Mouse (Mus musculus) embryonic facial prominence, embryonic 13.5 days (tissue): ENCODE data around the gene Ftsj3. TPM values are rescaled to one million over a fixed set of nuclear protein-coding genes. Genes with fewer than 3 reads are reported as not detected.

ENCODE experiments used
- ATAC-seq: fragments of 200-750 bp; cut with Nextera tagmentation; 2 replicates; pipeline ENCODE4 v1.8.0; 2017; ENCODE audit warnings: low read depth; ENCODE audit not compliant: insufficient number of reproducible peaks, insufficient read depth, low FRiP score, low TSS enrichment
- H3K27ac ChIP-seq: fragments of 300-500 bp; sonication (generic); 2 replicates; pipeline ENCODE4 v1.5.1; 2015; ENCODE audit warnings: moderate library complexity, mild to moderate bottlenecking, inconsistent platforms
- H3K27me3 ChIP-seq: fragments of 300-500 bp; sonication (generic); 2 replicates; pipeline ENCODE4 v1.6.1; 2015; ENCODE audit warnings: mild to moderate bottlenecking, inconsistent platforms
- H3K36me3 ChIP-seq: fragments of 300-500 bp; sonication (generic); 2 replicates; pipeline ENCODE4 v1.6.1; 2015; ENCODE audit warnings: mild to moderate bottlenecking, inconsistent platforms
- H3K4me1 ChIP-seq: fragments of 300-500 bp; sonication (generic); 2 replicates; pipeline ENCODE4 v1.6.1; 2015; ENCODE audit warnings: inconsistent platforms
- H3K4me2 ChIP-seq: fragments of 300-500 bp; sonication (generic); 2 replicates; pipeline ENCODE4 v1.6.1; 2015; ENCODE audit warnings: moderate library complexity, mild to moderate bottlenecking, inconsistent platforms
- H3K4me3 ChIP-seq: fragments of 300-500 bp; sonication (generic); 2 replicates; pipeline ENCODE4 v1.5.1; 2015; ENCODE audit warnings: mild to moderate bottlenecking, inconsistent platforms
- H3K9ac ChIP-seq: fragments of 300-500 bp; sonication (generic); 2 replicates; pipeline ENCODE4 v1.6.1; 2015; ENCODE audit warnings: mild to moderate bottlenecking, inconsistent platforms
- H3K9me3 ChIP-seq: fragments of 300-500 bp; sonication (generic); 2 replicates; pipeline ENCODE4 v1.6.1; 2016; ENCODE audit warnings: inconsistent platforms
- WGBS: fragments of 180-500 bp; shearing (Covaris S2); methylation state at CpG from one replicate; pipeline ENCODE4 v1.1.7; 2015; ENCODE audit warnings: mixed read lengths; 5-methylcytosine and 5-hydroxymethylcytosine counted together
- polyA plus RNA-seq: library from polyadenylated mRNA; unstranded; fragments of >200 nt; fragmentation: Nextera tagmentation; extraction: Ambion mirVana; gene quantifications from 2 replicates; pipeline ENCODE4 v1.2.1, GENCODE M21; 2015

The Ftsj3 gene
- polyA plus RNA-seq, 1 experiment from 2014 or later: 63.0 TPM

- peaks cover 50% of the 10 kb centered on the region for H3K36me3 ChIP-seq
- 0 out of 2 replicates have a peak overlapping the region, but pooled peaks have one; percentile 44 for H3K9ac ChIP-seq
- H3K4me1 ChIP-seq: peaks cover 44% of the 10 kb centered on the region
- H3K27ac ChIP-seq: peak overlapping the region; percentile 78
- no peaks in the 10 kb centered on the region for H3K27me3 ChIP-seq
- ATAC-seq: no peak
- WGBS: 71% methylated on average over 5 of the region's 5 CpGs
- H3K9me3 ChIP-seq: no peaks in the 10 kb centered on the region
- peak overlapping the region; percentile 44 for H3K4me2 ChIP-seq
- no peak overlapping the region for H3K4me3 ChIP-seq
Measured at GRCm38 (mm10) chr11:106267871-106268270, 12.0 kb upstream of the Ftsj3 start.

- WGBS: 78% methylated on average over 15 of the region's 15 CpGs
- H3K4me1 ChIP-seq: peaks cover 44% of the 10 kb centered on the region
- H3K27ac ChIP-seq: peak overlapping the region; percentile 78
- peak overlapping the region; percentile 44; the same call in 1 of the 2 replicates for H3K4me2 ChIP-seq
- H3K36me3 ChIP-seq: peaks cover 55% of the 10 kb centered on the region
- peak overlapping the region; percentile 44; the same call in 1 of the 2 replicates for H3K9ac ChIP-seq
- ATAC-seq: 0 out of 2 replicates have a peak, but pooled peaks have one; percentile 34
- H3K4me3 ChIP-seq: peak overlapping the region; percentile 20; the same call in 1 of the 2 replicates
- no peaks in the 10 kb centered on the region for H3K9me3 ChIP-seq
- no peaks in the 10 kb centered on the region for H3K27me3 ChIP-seq
Measured at GRCm38 (mm10) chr11:106267311-106267852, 11.5 kb upstream of the Ftsj3 start.

- Histone ChIP-seq H3K27me3 (no peaks in the 10 kb centered on the region), H3K4me1 (peaks cover 40% of the 10 kb centered on the region), H3K4me2 (peak overlapping the region; percentile 31; the same call in 1 of the 2 replicates), H3K36me3 (peaks cover 65% of the 10 kb centered on the region), H3K9me3 (no peaks in the 10 kb centered on the region), H3K4me3 (no peak overlapping the region), H3K9ac (no peak overlapping the region), H3K27ac (peak overlapping the region; percentile 78; the same call in 1 of the 2 replicates)
- ATAC-seq: no peak
- 88% methylated on average over 10 of the region's 10 CpGs for WGBS
Measured at GRCm38 (mm10) chr11:106266431-106266830, 10.6 kb upstream of the Ftsj3 start.

- Histone ChIP-seq H3K27me3 (no peaks in the 10 kb centered on the region), H3K4me3 (no peak overlapping the region), H3K36me3 (peaks cover 73% of the 10 kb centered on the region), H3K9ac (no peak overlapping the region), H3K4me2 (no peak overlapping the region), H3K9me3 (no peaks in the 10 kb centered on the region), H3K4me1 (peaks cover 31% of the 10 kb centered on the region), H3K27ac (no peak overlapping the region)
- 92% methylated on average over 4 of the region's 4 CpGs for WGBS
- ATAC-seq: no peak
Measured at GRCm38 (mm10) chr11:106265570-106265969, 9.7 kb upstream of the Ftsj3 start.

- Histone ChIP-seq H3K4me1 (peaks cover 26% of the 10 kb centered on the region), H3K4me2 (no peak overlapping the region), H3K27ac (no peak overlapping the region), H3K4me3 (no peak overlapping the region), H3K9me3 (no peaks in the 10 kb centered on the region), H3K27me3 (no peaks in the 10 kb centered on the region), H3K36me3 (peaks cover 75% of the 10 kb centered on the region), H3K9ac (no peak overlapping the region)
- WGBS: 91% methylated on average over 15 of the region's 15 CpGs
- ATAC-seq: no peak
Measured at GRCm38 (mm10) chr11:106264988-106265387, 9.1 kb upstream of the Ftsj3 start.

GRCm38 (mm10) chr11:106263963-106264362 is 8.1 kb upstream of the Ftsj3 start:
- Histone ChIP-seq H3K9ac (no peak overlapping the region), H3K4me2 (no peak overlapping the region), H3K27me3 (no peaks in the 10 kb centered on the region), H3K27ac (no peak overlapping the region), H3K36me3 (peaks cover 81% of the 10 kb centered on the region), H3K4me1 (peaks cover 18% of the 10 kb centered on the region), H3K4me3 (no peak overlapping the region), H3K9me3 (no peaks in the 10 kb centered on the region)
- ATAC-seq: no peak
- WGBS: 88% methylated on average over 9 of the region's 9 CpGs

- H3K27ac ChIP-seq: no peak overlapping the region
- no peak overlapping the region for H3K9ac ChIP-seq
- no peak overlapping the region for H3K4me3 ChIP-seq
- peaks cover 76% of the 10 kb centered on the region for H3K36me3 ChIP-seq
- no peak overlapping the region for H3K4me2 ChIP-seq
- ATAC-seq: no peak
- 81% methylated on average over 14 of the region's 14 CpGs for WGBS
- no peaks in the 10 kb centered on the region for H3K9me3 ChIP-seq
- H3K27me3 ChIP-seq: no peaks in the 10 kb centered on the region
- H3K4me1 ChIP-seq: peaks cover 12% of the 10 kb centered on the region
Measured at GRCm38 (mm10) chr11:106260826-106261450, 5.1 kb upstream of the Ftsj3 start.

GRCm38 (mm10) chr11:106256775-106257174 is 896 bp upstream of the Ftsj3 start:
- Histone ChIP-seq H3K4me3 (peak overlapping the region; percentile 69), H3K9ac (peak overlapping the region; percentile 83), H3K27ac (0 out of 2 replicates have a peak overlapping the region, but pooled peaks have one; percentile 78), H3K9me3 (no peaks in the 10 kb centered on the region), H3K4me2 (peak overlapping the region; percentile 92), H3K36me3 (peaks cover 60% of the 10 kb centered on the region), H3K4me1 (peaks cover 21% of the 10 kb centered on the region), H3K27me3 (no peaks in the 10 kb centered on the region)
- WGBS: 74% methylated on average over 5 of the region's 5 CpGs
- ATAC-seq: no peak

- no peaks in the 10 kb centered on the region for H3K27me3 ChIP-seq
- peak overlapping the region; percentile 78; the same call in 1 of the 2 replicates for H3K27ac ChIP-seq
- peaks cover 62% of the 10 kb centered on the region for H3K36me3 ChIP-seq
- peak overlapping the region; percentile 83 for H3K9ac ChIP-seq
- H3K4me1 ChIP-seq: peaks cover 21% of the 10 kb centered on the region
- H3K4me2 ChIP-seq: peak overlapping the region; percentile 92
- 3% methylated on average over 22 of the region's 22 CpGs for WGBS
- ATAC-seq: no peak
- H3K4me3 ChIP-seq: peak overlapping the region; percentile 69
- H3K9me3 ChIP-seq: no peaks in the 10 kb centered on the region
Measured at GRCm38 (mm10) chr11:106255174-106255573, 705 bp downstream of the Ftsj3 start.

- Histone ChIP-seq H3K27me3 (no peaks in the 10 kb centered on the region), H3K4me2 (peak overlapping the region; percentile 92), H3K9me3 (no peaks in the 10 kb centered on the region), H3K36me3 (peaks cover 66% of the 10 kb centered on the region), H3K4me1 (peaks cover 21% of the 10 kb centered on the region), H3K4me3 (peak overlapping the region; percentile 69), H3K9ac (peak overlapping the region; percentile 83), H3K27ac (no peak overlapping the region)
- no peak for ATAC-seq
- 18% methylated on average over 2 of the region's 2 CpGs for WGBS
Measured at GRCm38 (mm10) chr11:106254767-106255166, 1.1 kb downstream of the Ftsj3 start.

- 87% methylated on average over 7 of the region's 7 CpGs for WGBS
Measured at GRCm38 (mm10) chr11:106249326-106249725, 6.6 kb downstream of the Ftsj3 start.

GRCm38 (mm10) chr11:106246834-106247233 is 9.0 kb downstream of the Ftsj3 start:
- H3K9me3 ChIP-seq: 0 out of 2 replicates have a peak, but pooled peaks cover 5% of the 10 kb centered on the region
- no peaks in the 10 kb centered on the region for H3K4me1 ChIP-seq
- 96% methylated on average over 1 of the region's 1 CpGs for WGBS
- H3K4me3 ChIP-seq: no peak overlapping the region
- H3K27ac ChIP-seq: no peak overlapping the region
- no peak overlapping the region for H3K4me2 ChIP-seq
- ATAC-seq: no peak
- no peaks in the 10 kb centered on the region for H3K27me3 ChIP-seq
- peaks cover 98% of the 10 kb centered on the region for H3K36me3 ChIP-seq
- no peak overlapping the region for H3K9ac ChIP-seq

More at GRCm38 (mm10) chr11:106249326-106249725, 6.6 kb downstream of the Ftsj3 start:
- Histone ChIP-seq H3K9me3 (0 out of 2 replicates have a peak, but pooled peaks cover 5% of the 10 kb centered on the region), H3K4me3 (no peak overlapping the region), H3K27me3 (no peaks in the 10 kb centered on the region), H3K9ac (no peak overlapping the region), H3K4me1 (peaks cover under 1% of the 10 kb centered on the region; the same call in 1 of the 2 replicates), H3K4me2 (no peak overlapping the region), H3K36me3 (peaks cover 98% of the 10 kb centered on the region), H3K27ac (no peak overlapping the region)
- ATAC-seq: no peak
